Mouse (Mus musculus): ENCODE results near the gene Nup214. TPM values are rescaled to one million over a fixed set of nuclear protein-coding genes. Genes with fewer than 3 reads are reported as not detected.

The Nup214 gene
- total RNA-seq, 1 experiment: 74.3 TPM

GRCm38 (mm10) chr2:32045375-32045774, 71.1 kb downstream of the Nup214 start:
- H3K9ac ChIP-seq (ENCODE audit: insufficient read depth, low read depth, low read length, poor library complexity, severe bottlenecking): no peak overlapping the region
- H3K36me3 ChIP-seq (ENCODE audit: control insufficient read depth, insufficient read depth, low read length, poor library complexity, severe bottlenecking): peaks cover 40% of the 10 kb centered on the region
- no peaks in the 10 kb centered on the region for H3K9me3 ChIP-seq (ENCODE audit: control insufficient read depth, insufficient read depth, low read depth, low read length)
- no peak for DNase-seq (ENCODE audit: low read depth, low spot score)
- no peak overlapping the region for H3K27ac ChIP-seq (ENCODE audit: insufficient read depth, low read depth, low read length, poor library complexity, severe bottlenecking)
- no peak overlapping the region for H3K4me3 ChIP-seq (ENCODE audit: insufficient read depth in 1 of 2, low read depth in 1 of 2, low read length in 2 of 2, poor library complexity in 1 of 2, severe bottlenecking in 1 of 2)
- H3K4me1 ChIP-seq (ENCODE audit: control insufficient read depth in 2 of 2, insufficient read depth in 2 of 2, low read length in 2 of 2, poor library complexity in 1 of 2): no peaks in the 10 kb centered on the region
- in situ Hi-C loops (cut with MboI; ENCODE audit: low sequenced_read_pairs in 2 of 2, unreplicated experiment in 2 of 2): no loop called here
- TF ChIP-seq CHD2 (IDR thresholded peaks at IDR 0.05; ENCODE audit: low read depth, low read length) (no peak), MAFK (IDR thresholded peaks at IDR 0.05; ENCODE audit: insufficient read depth, low read depth, low read length) (no peak), ZNF384 (IDR thresholded peaks at IDR 0.05; ENCODE audit: low read depth, low read length) (no peak), ZC3H11A (IDR thresholded peaks at IDR 0.05; ENCODE audit: borderline replicate concordance, low read depth, low read length) (no peak), HCFC1 (IDR thresholded peaks at IDR 0.05; ENCODE audit: borderline replicate concordance, insufficient read depth, low read length) (no peak)

GRCm38 (mm10) chr2:32046009-32046408, 71.8 kb downstream of the Nup214 start:
- TF ChIP-seq ZC3H11A (IDR thresholded peaks at IDR 0.05; ENCODE audit: borderline replicate concordance, low read depth, low read length) (no peak), MAFK (IDR thresholded peaks at IDR 0.05; ENCODE audit: insufficient read depth, low read depth, low read length) (no peak), ZNF384 (IDR thresholded peaks at IDR 0.05; ENCODE audit: low read depth, low read length) (no peak), HCFC1 (IDR thresholded peaks at IDR 0.05; ENCODE audit: borderline replicate concordance, insufficient read depth, low read length) (no peak), CHD2 (IDR thresholded peaks at IDR 0.05; ENCODE audit: low read depth, low read length) (no peak)
- Histone ChIP-seq H3K9me3 (ENCODE audit: control insufficient read depth, insufficient read depth, low read depth, low read length) (no peaks in the 10 kb centered on the region), H3K4me3 (ENCODE audit: insufficient read depth in 1 of 2, low read depth in 1 of 2, low read length in 2 of 2, poor library complexity in 1 of 2, severe bottlenecking in 1 of 2) (no peak overlapping the region), H3K9ac (ENCODE audit: insufficient read depth, low read depth, low read length, poor library complexity, severe bottlenecking) (no peak overlapping the region), H3K36me3 (ENCODE audit: control insufficient read depth, insufficient read depth, low read length, poor library complexity, severe bottlenecking) (peaks cover 41% of the 10 kb centered on the region), H3K27ac (ENCODE audit: insufficient read depth, low read depth, low read length, poor library complexity, severe bottlenecking) (no peak overlapping the region), H3K4me1 (ENCODE audit: control insufficient read depth in 2 of 2, insufficient read depth in 2 of 2, low read length in 2 of 2, poor library complexity in 1 of 2) (no peaks in the 10 kb centered on the region)
- no peak for DNase-seq (ENCODE audit: low read depth, low spot score)
- in situ Hi-C loops (cut with MboI; ENCODE audit: low sequenced_read_pairs in 2 of 2, unreplicated experiment in 2 of 2): no loop called here

GRCm38 (mm10) chr2:32047323-32047722, 73.1 kb downstream of the Nup214 start:
- TF ChIP-seq ZNF384 (IDR thresholded peaks at IDR 0.05; ENCODE audit: low read depth, low read length) (no peak), HCFC1 (IDR thresholded peaks at IDR 0.05; ENCODE audit: borderline replicate concordance, insufficient read depth, low read length) (no peak), MAFK (IDR thresholded peaks at IDR 0.05; ENCODE audit: insufficient read depth, low read depth, low read length) (no peak), CHD2 (IDR thresholded peaks at IDR 0.05; ENCODE audit: low read depth, low read length) (no peak), ZC3H11A (IDR thresholded peaks at IDR 0.05; ENCODE audit: borderline replicate concordance, low read depth, low read length) (no peak)
- in situ Hi-C loops (cut with MboI; ENCODE audit: low sequenced_read_pairs in 2 of 2, unreplicated experiment in 2 of 2): no loop called here
- no peak overlapping the region for H3K9ac ChIP-seq (ENCODE audit: insufficient read depth, low read depth, low read length, poor library complexity, severe bottlenecking)

GRCm38 (mm10) chr2:32051791-32052190, 77.6 kb downstream of the Nup214 start:
- no peak for TF ChIP-seq MAFK (IDR thresholded peaks at IDR 0.05; ENCODE audit: insufficient read depth, low read depth, low read length)
- TF ChIP-seq ZC3H11A (IDR thresholded peaks at IDR 0.05; ENCODE audit: borderline replicate concordance, low read depth, low read length): no peak
- TF ChIP-seq HCFC1 (IDR thresholded peaks at IDR 0.05; ENCODE audit: borderline replicate concordance, insufficient read depth, low read length): no peak
- TF ChIP-seq ZNF384 (IDR thresholded peaks at IDR 0.05; ENCODE audit: low read depth, low read length): no peak
- TF ChIP-seq CHD2 (IDR thresholded peaks at IDR 0.05; ENCODE audit: low read depth, low read length): no peak
- Histone ChIP-seq H3K4me1 (ENCODE audit: control insufficient read depth in 2 of 2, insufficient read depth in 2 of 2, low read length in 2 of 2, poor library complexity in 1 of 2) (no peaks in the 10 kb centered on the region), H3K9ac (ENCODE audit: insufficient read depth, low read depth, low read length, poor library complexity, severe bottlenecking) (no peak overlapping the region), H3K4me3 (ENCODE audit: insufficient read depth in 1 of 2, low read depth in 1 of 2, low read length in 2 of 2, poor library complexity in 1 of 2, severe bottlenecking in 1 of 2) (no peak overlapping the region), H3K9me3 (ENCODE audit: control insufficient read depth, insufficient read depth, low read depth, low read length) (no peaks in the 10 kb centered on the region), H3K36me3 (ENCODE audit: control insufficient read depth, insufficient read depth, low read length, poor library complexity, severe bottlenecking) (peaks cover 34% of the 10 kb centered on the region), H3K27ac (ENCODE audit: insufficient read depth, low read depth, low read length, poor library complexity, severe bottlenecking) (no peak overlapping the region)
- in situ Hi-C loops (cut with MboI; ENCODE audit: low sequenced_read_pairs in 2 of 2, unreplicated experiment in 2 of 2): no loop called here
- DNase-seq (ENCODE audit: low read depth, low spot score): no peak

More at GRCm38 (mm10) chr2:32047323-32047722, 73.1 kb downstream of the Nup214 start:
- Histone ChIP-seq H3K9me3 (ENCODE audit: control insufficient read depth, insufficient read depth, low read depth, low read length) (no peaks in the 10 kb centered on the region), H3K4me1 (ENCODE audit: control insufficient read depth in 2 of 2, insufficient read depth in 2 of 2, low read length in 2 of 2, poor library complexity in 1 of 2) (no peaks in the 10 kb centered on the region), H3K36me3 (ENCODE audit: control insufficient read depth, insufficient read depth, low read length, poor library complexity, severe bottlenecking) (peaks cover 45% of the 10 kb centered on the region), H3K27ac (ENCODE audit: insufficient read depth, low read depth, low read length, poor library complexity, severe bottlenecking) (no peak overlapping the region), H3K4me3 (ENCODE audit: insufficient read depth in 1 of 2, low read depth in 1 of 2, low read length in 2 of 2, poor library complexity in 1 of 2, severe bottlenecking in 1 of 2) (no peak overlapping the region)
- DNase-seq (ENCODE audit: low read depth, low spot score): no peak

GRCm38 (mm10) chr2:32052418-32052817, 78.2 kb downstream of the Nup214 start:
- TF ChIP-seq MAFK (IDR thresholded peaks at IDR 0.05; ENCODE audit: insufficient read depth, low read depth, low read length) (no peak), CHD2 (IDR thresholded peaks at IDR 0.05; ENCODE audit: low read depth, low read length) (no peak), HCFC1 (IDR thresholded peaks at IDR 0.05; ENCODE audit: borderline replicate concordance, insufficient read depth, low read length) (no peak), ZC3H11A (IDR thresholded peaks at IDR 0.05; ENCODE audit: borderline replicate concordance, low read depth, low read length) (no peak), ZNF384 (IDR thresholded peaks at IDR 0.05; ENCODE audit: low read depth, low read length) (no peak)
- in situ Hi-C loops (cut with MboI; ENCODE audit: low sequenced_read_pairs in 2 of 2, unreplicated experiment in 2 of 2): no loop called here
- H3K9ac ChIP-seq (ENCODE audit: insufficient read depth, low read depth, low read length, poor library complexity, severe bottlenecking): no peak overlapping the region
- DNase-seq (ENCODE audit: low read depth, low spot score): no peak
- H3K27ac ChIP-seq (ENCODE audit: insufficient read depth, low read depth, low read length, poor library complexity, severe bottlenecking): no peak overlapping the region
- no peaks in the 10 kb centered on the region for H3K4me1 ChIP-seq (ENCODE audit: control insufficient read depth in 2 of 2, insufficient read depth in 2 of 2, low read length in 2 of 2, poor library complexity in 1 of 2)
- H3K9me3 ChIP-seq (ENCODE audit: control insufficient read depth, insufficient read depth, low read depth, low read length): no peaks in the 10 kb centered on the region
- H3K36me3 ChIP-seq (ENCODE audit: control insufficient read depth, insufficient read depth, low read length, poor library complexity, severe bottlenecking): peaks cover 29% of the 10 kb centered on the region
- no peak overlapping the region for H3K4me3 ChIP-seq (ENCODE audit: insufficient read depth in 1 of 2, low read depth in 1 of 2, low read length in 2 of 2, poor library complexity in 1 of 2, severe bottlenecking in 1 of 2)

Measured in ES-E14 (cell line).